Comparison of ENCODE assay signal across 7 mouse cellular contexts in the genomic region with DNA sequence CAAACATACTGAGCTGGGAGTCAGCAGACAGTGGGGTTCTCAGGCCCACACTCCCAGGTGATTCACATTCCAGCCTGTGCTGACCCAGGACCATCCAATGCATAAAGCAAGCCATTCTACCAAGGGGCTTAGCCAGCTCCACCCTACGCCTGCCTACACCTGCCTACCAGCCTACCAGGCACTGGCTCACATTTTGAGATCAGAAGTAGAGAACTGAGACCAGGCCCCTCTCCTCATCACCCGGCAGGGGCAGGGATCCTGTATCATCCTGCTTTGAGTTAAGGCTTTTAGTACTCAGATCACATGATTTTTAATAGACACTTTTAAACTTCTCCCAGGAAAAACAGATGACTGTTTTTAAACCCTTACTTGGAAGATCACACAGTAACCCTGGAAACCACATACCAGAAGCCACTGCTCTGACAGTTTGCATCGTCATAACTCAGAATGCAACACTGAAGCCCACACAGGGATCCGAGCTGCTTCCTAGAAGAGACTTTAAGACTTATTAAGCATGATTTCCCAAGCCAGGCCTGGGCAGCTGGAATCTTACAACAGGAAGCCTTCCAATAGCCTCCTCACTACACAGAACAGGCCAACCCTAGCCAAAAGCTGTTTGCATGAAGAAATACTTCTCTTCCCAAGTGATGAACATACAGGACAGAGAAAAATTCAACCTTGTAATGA. TPM values are rescaled to one million over a fixed set of nuclear protein-coding genes. Genes with fewer than 3 reads are reported as not detected.
DNase-seq lines count a peak whose midpoint lies in the region; ATAC-seq lines count a peak whose summit lies in the region.

No protein-coding gene starts in this region.

- ATAC-seq in kidney, embryonic 15.5 days (replicated peaks; ENCODE audit: low FRiP score) = peak; percentile 50
- ATAC-seq in lung, embryonic 16.5 days (ENCODE audit: low read depth) = peak; percentile 68
- no peak for ATAC-seq in midbrain, embryonic 11.5 days (ENCODE audit: low FRiP score)

- no peak overlapping the region for H3K4me2 ChIP-seq in kidney, embryonic 15.5 days
- no peak overlapping the region for H3K4me2 ChIP-seq in lung, embryonic 16.5 days (ENCODE audit: low read depth, low read length)
- H3K4me2 ChIP-seq in midbrain, embryonic 11.5 days = no peak overlapping the region

- no peaks in the 10 kb centered on the region for H3K36me3 ChIP-seq in kidney, embryonic 15.5 days
- no peaks in the 10 kb centered on the region for H3K36me3 ChIP-seq in lung, embryonic 16.5 days (ENCODE audit: control insufficient read depth, insufficient read depth, low read length)
- H3K36me3 ChIP-seq in midbrain, embryonic 11.5 days (ENCODE audit: control insufficient read depth, insufficient read depth, low read length) = no peaks in the 10 kb centered on the region

- H3K9me3 ChIP-seq in kidney, embryonic 15.5 days (replicated peaks) = no peaks in the 10 kb centered on the region
- H3K9me3 ChIP-seq in lung, embryonic 16.5 days (ENCODE audit: control insufficient read depth, low read length) = no peaks in the 10 kb centered on the region
- no peaks in the 10 kb centered on the region for H3K9me3 ChIP-seq in midbrain, embryonic 11.5 days (ENCODE audit: control insufficient read depth, low read length)

- H3K4me3 ChIP-seq in kidney, embryonic 15.5 days (replicated peaks) = no peak overlapping the region
- no peak overlapping the region for H3K4me3 ChIP-seq in lung, embryonic 16.5 days (ENCODE audit: low read length)
- H3K4me3 ChIP-seq in midbrain, embryonic 11.5 days (ENCODE audit: low read depth, low read length) = no peak overlapping the region

- WGBS in kidney, embryonic 15.5 days = 25% methylated on average over 4 of the region's 4 CpGs
- WGBS in lung, embryonic 16.5 days = 45% methylated on average over 4 of the region's 4 CpGs
- WGBS in midbrain, embryonic 11.5 days = 77% methylated on average over 4 of the region's 4 CpGs

- H3K4me1 ChIP-seq in kidney, embryonic 15.5 days = peaks cover 71% of the 10 kb centered on the region
- peaks cover 54% of the 10 kb centered on the region for H3K4me1 ChIP-seq in lung, embryonic 16.5 days (replicated peaks; ENCODE audit: control insufficient read depth, insufficient read depth, low read length)
- no peaks in the 10 kb centered on the region for H3K4me1 ChIP-seq in midbrain, embryonic 11.5 days (ENCODE audit: control insufficient read depth, insufficient read depth, low read length)

- no peak overlapping the region for H3K9ac ChIP-seq in kidney, embryonic 15.5 days
- no peak overlapping the region for H3K9ac ChIP-seq in lung, embryonic 16.5 days (ENCODE audit: low read length)
- H3K9ac ChIP-seq in midbrain, embryonic 11.5 days (ENCODE audit: low read length) = no peak overlapping the region

- peak; percentile 69 for DNase-seq in right cerebral cortex, adult 18-20 months
- no peak for DNase-seq in right cerebral cortex, postnatal 14 days
- peak; percentile 25 for DNase-seq in frontal cortex, postnatal 10 days (ENCODE audit: low spot score in 2 of 2)
- DNase-seq in midbrain, embryonic 11.5 days (ENCODE audit: low spot score, missing footprints) = no peak
- DNase-seq in embryo, embryonic 10 days (ENCODE audit: low spot score) = no peak

- H3K27me3 ChIP-seq in kidney, embryonic 15.5 days = no peaks in the 10 kb centered on the region
- no peaks in the 10 kb centered on the region for H3K27me3 ChIP-seq in lung, embryonic 16.5 days (ENCODE audit: control insufficient read depth, insufficient read depth, low read depth, low read length)
- H3K27me3 ChIP-seq in midbrain, embryonic 11.5 days (ENCODE audit: control insufficient read depth, insufficient read depth, low read length) = no peaks in the 10 kb centered on the region

- peak overlapping the region; percentile 87 for H3K27ac ChIP-seq in kidney, embryonic 15.5 days
- peak overlapping the region; percentile 73 for H3K27ac ChIP-seq in lung, embryonic 16.5 days (ENCODE audit: low read length)
- no peak overlapping the region for H3K27ac ChIP-seq in midbrain, embryonic 11.5 days (ENCODE audit: low read depth, low read length)

RNA-seq across cellular contexts. Expression of gene Arhgap10, which starts 27.5 kb away (rescaled TPM):
- polyA plus RNA-seq in kidney, embryonic 15.5 days (2015; fragmentation: Nextera tagmentation; extraction: Ambion mirVana) = 31.1 and 34.1 TPM in 2 replicates
- 22.2 and 23.1 TPM in 2 replicates for polyA plus RNA-seq in lung, embryonic 16.5 days (2015; fragmentation: Nextera tagmentation; extraction: Ambion mirVana)
- polyA plus RNA-seq in midbrain, embryonic 11.5 days (2014; fragmentation: Nextera tagmentation; extraction: Ambion mirVana) = 11.5 and 12.1 TPM in 2 replicates

RNA-seq across cellular contexts. Expression of gene Prmt9, which starts 59.0 kb away (rescaled TPM):
- 19.6 and 21.1 TPM in 2 replicates for polyA plus RNA-seq in kidney, embryonic 15.5 days (2015; fragmentation: Nextera tagmentation; extraction: Ambion mirVana)
- 17.1 and 19.6 TPM in 2 replicates for polyA plus RNA-seq in lung, embryonic 16.5 days (2015; fragmentation: Nextera tagmentation; extraction: Ambion mirVana)
- polyA plus RNA-seq in midbrain, embryonic 11.5 days (2014; fragmentation: Nextera tagmentation; extraction: Ambion mirVana) = 22.7 and 24.0 TPM in 2 replicates

Comparison
In these comparisons a context has a peak if more than half of its experiments do, and no peak if none do; other contexts are left out.
1. DNase-seq: peak in right cerebral cortex, adult 18-20 months (single experiment) and frontal cortex, postnatal 10 days (2 of 2); none in right cerebral cortex, postnatal 14 days (single experiment), midbrain, embryonic 11.5 days (single experiment) and embryo, embryonic 10 days (single experiment).